Mouse (Mus musculus) spleen, adult 2 months (tissue): ENCODE data around the gene Lpcat4.

Experiments used
- CTCF ChIP-seq: fragments of 200-500 bp; IDR thresholded peaks from 2 replicates; pipeline ENCODE4 v1.5.1; 2011; ENCODE audit warnings: mild to moderate bottlenecking, inconsistent platforms; ENCODE audit not compliant: insufficient read depth, insufficient read length, insufficient replicate concordance; ENCODE audit errors: extremely low read depth
- POLR2A ChIP-seq: fragments of 200-500 bp; IDR thresholded peaks from 2 replicates; pipeline ENCODE4 v1.6.1; 2011; ENCODE audit warnings: low read depth, low read length, inconsistent platforms

DNA sequence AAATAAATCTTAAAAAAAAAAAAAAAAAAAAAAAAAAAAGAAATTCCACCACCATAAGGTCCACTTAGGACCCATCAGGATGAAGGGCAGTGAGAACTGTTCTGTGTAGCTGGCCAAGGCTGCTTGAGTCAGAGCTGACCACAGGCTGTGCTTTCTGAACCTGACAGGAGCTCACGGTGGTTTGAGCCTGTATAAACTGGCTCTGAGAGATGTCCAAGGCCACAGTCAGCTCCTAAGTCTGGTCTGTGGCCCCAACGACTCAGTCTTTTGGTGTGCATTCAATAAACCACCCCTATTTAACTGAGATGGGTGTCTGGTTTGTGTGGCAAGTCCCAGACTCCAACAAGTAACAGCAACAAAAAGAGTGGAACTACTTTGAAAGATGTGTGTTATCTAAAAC is 2.6 kb upstream of the Lpcat4 start:
- TF ChIP-seq POLR2A (no peak), CTCF (no peak)
